Mouse (Mus musculus) heart, postnatal 10 days (tissue): Measurements from ENCODE around the gene Lrrfip1. TPM values are rescaled to one million over a fixed set of nuclear protein-coding genes. Genes with fewer than 3 reads are reported as not detected.
A peak's percentile ranks its signal among the peaks of the same experiment; 100 is the strongest.

ENCODE experiments used
- DNase-seq, 2 experiments: peaks; one replicate each; pipeline ENCODE4 v3.0.0; 2021
- intact Hi-C: fragments of 180-260 bp; cut with DNase I; formaldehyde crosslinking; loops from one replicate; pipeline ENCODE4 v1.15.1; 2025
- total RNA-seq, 2 experiments: library from RNA; stranded (reverse); gene quantifications; 2 replicates each; pipeline ENCODE4 v1.2.3; 2021

Lrrfip1 gene
- total RNA-seq, 2 experiments from 2014 or later = 172 to 186 TPM

- intact Hi-C loops = loop anchor here (1.0 to 5.0 kb wide), 3 partner anchors 42 to 126 kb away; no protein-coding TSS in a partner anchor
- peak; percentile 79 to 88 for DNase-seq
These were observed 100.3 kb downstream of the Lrrfip1 start for GRCm38 (mm10) chr1:91098887-91099286.

DNA sequence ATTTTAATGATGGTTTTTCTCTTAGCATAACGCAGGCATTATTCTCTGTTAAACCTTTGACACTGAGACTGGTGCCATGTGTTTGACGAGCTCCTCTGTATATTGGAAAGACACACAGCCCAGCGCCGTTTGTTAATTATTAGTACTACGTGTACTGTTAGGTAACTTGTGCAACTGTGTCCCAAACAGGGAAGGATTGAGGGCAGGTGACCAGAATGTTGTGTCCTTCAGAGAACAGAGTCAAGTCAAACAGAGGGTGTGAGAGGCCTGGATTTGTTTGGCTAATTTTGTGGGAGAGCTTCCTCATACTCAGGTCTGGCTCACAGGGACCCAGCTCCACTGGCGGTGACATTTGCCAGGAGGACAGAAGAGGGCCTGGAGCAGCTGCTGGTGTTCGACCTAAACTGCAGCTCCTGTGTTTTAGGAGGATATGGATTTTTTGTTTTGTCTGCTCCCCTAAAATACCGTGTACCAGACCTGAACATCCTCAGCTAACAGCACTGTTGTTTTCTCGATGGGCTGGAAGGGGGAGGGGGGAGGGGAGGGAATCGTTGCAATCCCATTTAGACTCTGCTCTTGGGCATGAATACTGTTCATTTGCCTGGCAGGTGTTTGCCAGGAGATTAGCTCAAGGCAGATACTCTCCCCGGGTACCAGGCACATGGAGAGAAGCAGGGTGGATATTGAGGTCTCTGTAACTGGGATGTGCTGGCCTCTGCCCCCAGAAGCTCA, 103.3 kb downstream of the Lrrfip1 start:
- intact Hi-C loops = no loop called here
- DNase-seq = no peak

- intact Hi-C loops = no loop called here
- no peak for DNase-seq
These were observed 104.9 kb downstream of the Lrrfip1 start for GRCm38 (mm10) chr1:91103366-91103983.

DNA sequence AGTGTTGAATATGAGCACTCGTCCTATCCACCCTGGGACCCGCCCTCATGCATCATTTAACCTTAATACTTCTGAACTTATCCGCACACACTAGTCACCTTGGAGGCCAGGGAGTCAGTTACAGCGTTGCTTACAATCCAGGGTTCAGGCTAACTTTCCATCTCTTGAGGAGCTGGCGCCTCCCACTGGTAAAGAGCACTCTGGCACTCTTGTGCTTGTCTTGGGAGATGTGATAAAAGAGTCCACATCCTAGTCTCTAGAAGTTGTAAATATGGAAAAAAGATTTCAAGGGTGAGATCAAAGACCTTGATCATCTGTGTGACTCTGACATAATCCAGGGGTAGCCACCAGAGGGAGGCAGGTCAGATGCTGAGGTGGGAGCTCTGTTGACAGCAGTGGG, 109.0 kb downstream of the Lrrfip1 start:
- DNase-seq = no peak
- intact Hi-C loops = no loop called here

- DNase-seq = peak in 1 of 2 experiments; percentile 41
- intact Hi-C loops = no loop called here
These were observed 110.8 kb downstream of the Lrrfip1 start for GRCm38 (mm10) chr1:91109302-91109701.

DNA sequence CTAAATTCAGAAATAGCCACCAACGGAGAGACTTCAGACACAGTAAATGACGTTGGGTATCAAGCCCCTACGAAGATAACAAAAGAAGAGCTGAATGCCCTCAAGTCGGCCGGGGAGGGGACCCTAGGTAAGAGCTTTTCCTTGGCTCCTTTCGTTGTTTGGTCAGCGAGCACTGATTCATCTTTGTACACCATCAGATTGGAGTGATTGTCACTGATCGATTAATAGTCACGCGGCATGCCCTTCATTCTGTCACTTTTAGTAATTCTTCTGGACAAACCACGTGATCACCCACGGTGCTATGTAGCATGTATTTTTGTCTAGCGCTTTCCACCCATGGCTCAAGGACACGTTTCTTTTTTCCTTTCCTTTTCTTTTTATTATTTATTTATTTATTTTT, 113.6 kb downstream of the Lrrfip1 start:
- DNase-seq = no peak
- intact Hi-C loops = loop anchor here (5.0 kb wide), 1 partner anchor 125 kb away; no protein-coding TSS in a partner anchor

GRCm38 (mm10) chr1:91112606-91113005, 114.1 kb downstream of the Lrrfip1 start:
- no peak for DNase-seq
- intact Hi-C loops = loop anchor here (5.0 kb wide), 1 partner anchor 125 kb away; no protein-coding TSS in a partner anchor

DNA sequence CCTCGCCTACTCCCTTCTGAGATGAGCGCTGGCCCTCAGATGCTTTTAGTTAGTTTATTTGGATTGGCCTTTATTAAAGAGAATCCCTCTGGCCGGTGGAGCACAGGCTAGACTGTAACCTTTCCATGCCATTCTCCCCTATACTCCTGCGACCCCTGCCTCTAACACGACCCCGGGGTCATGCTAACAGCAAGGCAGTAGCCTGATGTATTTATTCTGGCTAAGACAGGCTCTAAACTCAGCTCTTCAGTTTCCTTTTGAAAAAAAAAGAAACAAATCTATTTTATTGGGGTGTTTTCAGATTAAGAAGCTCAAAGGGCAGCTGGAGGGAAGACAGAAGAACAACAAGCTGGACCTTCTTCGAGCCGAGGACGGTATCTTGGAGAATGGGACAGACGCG, 123.6 kb downstream of the Lrrfip1 start:
- intact Hi-C loops = no loop called here
- no peak for DNase-seq

DNA sequence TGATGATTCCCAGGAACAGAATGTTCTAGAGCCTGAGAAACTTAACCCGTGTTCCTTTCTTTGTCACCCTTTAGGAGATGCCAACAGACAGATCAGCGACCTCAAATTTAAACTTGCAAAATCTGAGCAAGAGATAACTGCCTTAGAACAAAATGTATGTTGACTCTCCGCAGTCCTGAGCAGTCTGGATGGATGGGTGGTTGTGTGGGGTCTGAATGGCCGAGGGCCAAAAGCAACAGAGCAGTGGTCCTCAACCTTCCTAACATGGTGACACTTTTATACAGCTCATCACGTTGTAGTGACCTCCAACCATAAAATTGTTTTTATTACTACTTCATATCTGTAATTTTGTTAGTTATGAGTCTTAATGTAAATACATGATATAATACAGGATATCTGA, 124.5 kb downstream of the Lrrfip1 start:
- no peak for DNase-seq
- intact Hi-C loops = no loop called here

DNA sequence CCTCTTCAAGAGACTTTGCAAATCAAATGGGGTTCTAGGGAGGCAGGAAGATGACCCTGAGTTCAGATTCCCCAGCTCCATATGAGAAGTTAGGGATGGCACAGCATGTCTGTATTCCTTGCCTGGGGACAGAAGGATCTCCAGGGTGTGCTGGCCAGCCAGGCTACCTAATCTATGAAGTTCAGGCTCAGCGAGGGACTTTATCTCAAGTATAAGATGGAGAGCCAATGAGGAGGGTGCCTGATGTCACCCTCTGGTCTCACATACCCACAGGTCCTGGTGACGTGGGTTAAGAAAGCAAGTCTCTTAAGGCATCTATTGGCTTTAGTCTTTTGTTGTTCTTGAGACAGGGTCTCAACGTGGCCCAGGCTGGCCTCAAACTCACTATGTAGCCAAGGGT, 124.9 kb downstream of the Lrrfip1 start:
- DNase-seq = no peak
- intact Hi-C loops = no loop called here

- intact Hi-C loops = no loop called here
- no peak for DNase-seq
These were observed 130.3 kb downstream of the Lrrfip1 start for GRCm38 (mm10) chr1:91128849-91129248.

- intact Hi-C loops = no loop called here
- no peak for DNase-seq
These were observed 138.5 kb downstream of the Lrrfip1 start for GRCm38 (mm10) chr1:91137036-91137435.

GRCm38 (mm10) chr1:91144813-91145212, 146.3 kb downstream of the Lrrfip1 start, which contains the start of gene Rbm44:
Gene Rbm44 (plus strand): TSS chr1:91145089.
- intact Hi-C loops = no loop called here
- DNase-seq = no peak

DNA sequence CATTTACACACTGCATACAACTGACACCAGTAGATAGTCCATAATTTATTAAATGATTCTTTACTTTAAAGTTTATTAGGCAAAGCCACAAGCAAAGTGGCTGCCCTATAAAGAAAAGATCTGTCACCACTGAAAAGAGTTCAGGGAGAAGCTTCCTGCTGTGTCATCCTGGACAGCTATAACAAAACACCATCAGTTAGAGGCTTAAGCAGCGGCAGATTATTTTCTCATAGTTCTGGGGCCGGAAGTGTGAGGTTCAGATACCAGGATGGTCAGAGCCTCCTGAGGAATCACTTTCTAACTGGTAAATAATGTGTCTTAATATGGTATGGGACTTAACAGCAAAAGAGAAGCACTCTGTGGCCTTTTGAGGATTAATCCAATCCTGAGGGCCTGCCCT, 153.0 kb downstream of the Lrrfip1 start:
- DNase-seq = no peak
- intact Hi-C loops = no loop called here

DNA sequence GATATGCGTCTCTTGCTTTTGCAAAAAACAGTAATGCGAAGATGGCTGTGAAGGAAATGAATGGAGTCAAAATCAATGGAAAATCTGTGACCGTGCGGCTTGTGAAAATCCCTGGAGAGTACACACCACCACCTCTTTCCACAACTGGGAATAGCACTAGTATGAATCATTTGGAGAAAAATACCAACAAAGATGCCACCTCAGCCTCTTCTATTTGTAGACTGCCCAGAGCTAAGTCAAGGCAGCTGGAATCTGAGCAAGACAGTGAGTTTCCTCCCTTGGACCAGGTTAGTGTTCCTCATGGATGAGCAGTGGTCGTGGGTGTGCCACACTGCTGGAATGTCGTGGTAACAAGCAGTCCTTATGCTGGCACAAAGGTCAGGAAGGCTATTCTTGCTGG, 168.3 kb downstream of the Lrrfip1 start:
- intact Hi-C loops = no loop called here
- no peak for DNase-seq

DNA sequence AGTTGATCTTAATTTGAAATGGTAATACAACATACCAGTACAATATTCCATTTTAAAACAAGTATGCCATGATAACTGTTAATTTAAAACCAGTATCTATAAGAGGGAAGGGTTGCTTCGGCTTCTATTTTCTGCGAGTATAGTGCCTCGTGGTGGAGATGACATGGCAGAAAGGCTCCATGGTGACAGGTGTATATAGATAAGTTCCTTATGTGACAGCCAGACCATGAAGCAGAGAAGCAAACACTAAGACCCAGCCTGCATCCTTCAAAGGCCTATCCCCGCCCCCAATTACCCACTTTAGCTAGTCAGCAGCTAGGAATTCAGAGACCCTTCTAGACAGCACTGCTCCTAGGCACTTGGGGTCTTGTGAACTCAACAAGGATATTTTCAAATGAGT, 170.6 kb downstream of the Lrrfip1 start:
- intact Hi-C loops = no loop called here
- DNase-seq = no peak

DNA sequence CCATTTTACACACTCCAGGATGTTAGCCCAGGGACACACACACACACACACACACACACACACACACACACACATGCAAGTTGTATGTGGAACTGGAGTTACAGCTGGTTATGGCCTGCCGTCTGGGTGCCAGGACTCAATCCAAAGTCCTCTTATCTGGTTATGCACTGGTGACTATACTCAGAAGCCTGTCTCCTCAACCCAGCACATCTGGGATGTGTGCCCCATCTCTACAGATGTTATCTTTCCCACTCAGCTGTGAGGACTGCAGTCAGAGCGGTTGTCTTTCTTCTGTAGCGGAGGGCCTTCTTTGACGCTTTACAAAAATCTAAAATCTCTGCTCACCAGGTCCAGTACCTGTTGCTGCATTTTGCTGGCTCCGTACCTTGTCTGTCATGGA, 176.3 kb downstream of the Lrrfip1 start:
- no peak for DNase-seq
- intact Hi-C loops = loop anchor here (5.0 kb wide), 1 partner anchor 57 kb away; no protein-coding TSS in a partner anchor

- no peak for DNase-seq
These were observed 177.5 kb downstream of the Lrrfip1 start for GRCm38 (mm10) chr1:91176026-91176425.

DNA sequence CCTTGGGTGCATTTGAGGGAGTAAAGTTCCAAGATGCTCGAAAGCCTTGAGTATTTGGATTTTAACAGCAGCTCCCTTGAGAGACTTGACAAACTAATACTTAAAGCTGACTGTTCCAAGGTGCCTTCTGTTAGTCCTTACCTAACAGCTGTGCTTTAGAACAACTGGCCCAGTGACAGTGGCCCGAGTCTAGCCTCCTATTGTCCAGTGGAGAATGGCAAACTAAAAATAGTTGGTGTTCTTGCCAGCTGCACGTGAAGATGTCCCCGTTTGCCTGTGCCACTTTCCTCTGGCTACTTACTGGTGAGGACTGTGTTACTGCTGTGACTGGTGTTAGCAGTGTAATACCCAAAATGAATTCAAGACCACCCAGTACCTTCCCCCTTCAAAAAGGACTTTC, 178.3 kb downstream of the Lrrfip1 start:
- DNase-seq = peak; percentile 58 to 62
- intact Hi-C loops = no loop called here

More at GRCm38 (mm10) chr1:91176026-91176425, 177.5 kb downstream of the Lrrfip1 start:
- intact Hi-C loops = no loop called here
